Comparison of ENCODE assay signal across 8 mouse cellular contexts in genomic region chr7:35554605-35555175, GRCm38 (mm10). TPM values are rescaled to one million over a fixed set of nuclear protein-coding genes. Genes with fewer than 3 reads are reported as not detected.
DNase-seq lines count a peak whose midpoint lies in the region; ATAC-seq and TF ChIP-seq lines count a peak whose summit lies in the region.

No protein-coding gene starts in this region.

- H3K9me3 ChIP-seq in E14TG2a.4 (ENCODE audit: low read length), result no peaks in the 10 kb centered on the region
- no peaks in the 10 kb centered on the region for H3K9me3 ChIP-seq in embryonic facial prominence, embryonic 11.5 days (replicated peaks; ENCODE audit: control insufficient read depth, low read length)

- peak; percentile 51 for DNase-seq in adipocyte (ENCODE audit: low spot score)
- DNase-seq in embryonic facial prominence, embryonic 11.5 days (ENCODE audit: low spot score), result peak; percentile 33
- peak; percentile 31 for DNase-seq in heart, postnatal 4 days
- DNase-seq in layer of hippocampus, postnatal 25 days (ENCODE audit: extremely low spot score in 1 of 2, low spot score in 1 of 2), result peak; percentile 20 to 44
- DNase-seq in lung, postnatal 14 days, result peak; percentile 14
- peak; percentile 51 for DNase-seq in right cerebral cortex, adult 18-20 months
- DNase-seq in urinary bladder, postnatal 14 days (ENCODE audit: low spot score), result no peak

- H3K27ac ChIP-seq in embryonic facial prominence, embryonic 11.5 days (replicated peaks; ENCODE audit: low read depth, low read length), result peak overlapping the region; percentile 92

- TF ChIP-seq CTCF in E14TG2a.4 (conservative IDR thresholded peaks at IDR 0.05; ENCODE audit: low read length), result no peak

- 7% methylated on average over 28 of the region's 28 CpGs for WGBS in embryonic facial prominence, embryonic 11.5 days

- H3K9ac ChIP-seq in embryonic facial prominence, embryonic 11.5 days (replicated peaks; ENCODE audit: low read length), result peak overlapping the region; percentile 96

- peaks cover 30% of the 10 kb centered on the region for H3K36me3 ChIP-seq in E14TG2a.4 (ENCODE audit: insufficient read depth, low read length)
- H3K36me3 ChIP-seq in embryonic facial prominence, embryonic 11.5 days (replicated peaks; ENCODE audit: control insufficient read depth, insufficient read depth, low read depth, low read length), result no peaks in the 10 kb centered on the region

- peak overlapping the region; percentile 89 for H3K4me3 ChIP-seq in E14TG2a.4 (replicated peaks; ENCODE audit: low read length)
- peak overlapping the region; percentile 75 for H3K4me3 ChIP-seq in embryonic facial prominence, embryonic 11.5 days (ENCODE audit: low read depth, low read length)

- no peaks in the 10 kb centered on the region for H3K27me3 ChIP-seq in E14TG2a.4 (ENCODE audit: insufficient read depth, low read length)
- H3K27me3 ChIP-seq in embryonic facial prominence, embryonic 11.5 days (ENCODE audit: control insufficient read depth, insufficient read depth, low read length), result no peaks in the 10 kb centered on the region

- no peak for ATAC-seq in embryonic facial prominence, embryonic 11.5 days (replicated peaks; ENCODE audit: insufficient number of reproducible peaks, low FRiP score, low TSS enrichment, low read depth)

- peak overlapping the region; percentile 95 for H3K4me2 ChIP-seq in embryonic facial prominence, embryonic 11.5 days (ENCODE audit: low read depth, low read length)

- H3K4me1 ChIP-seq in E14TG2a.4 (replicated peaks; ENCODE audit: low read depth, low read length), result peaks cover 32% of the 10 kb centered on the region
- no peaks in the 10 kb centered on the region for H3K4me1 ChIP-seq in embryonic facial prominence, embryonic 11.5 days (ENCODE audit: control insufficient read depth, insufficient read depth, low read length)

RNA-seq across cellular contexts. Expression of gene Nudt19, which starts 1.4 kb away (rescaled TPM):
- polyA plus RNA-seq in embryonic facial prominence, embryonic 11.5 days (2014; fragmentation: Nextera tagmentation; extraction: Ambion mirVana), result 49.1 TPM in 2 replicates
- total RNA-seq in heart, postnatal 4 days (2021), result 10 to 100 TPM; 81.1 to 85.6 TPM
- total RNA-seq in layer of hippocampus, postnatal 25 days (2021), result 10 to 100 TPM; 65.8 to 73.0 TPM

RNA-seq across cellular contexts. Expression of gene Tdrd12, which starts 17.1 kb away (rescaled TPM):
- polyA plus RNA-seq in embryonic facial prominence, embryonic 11.5 days (2014; fragmentation: Nextera tagmentation; extraction: Ambion mirVana), result 0.48 TPM in 1 of 2 replicates, not detected in the other
- total RNA-seq in heart, postnatal 4 days (2021), result 1 to 10 TPM; 1.0 to 1.3 TPM
- under 1 TPM; 0.39 to 0.89 TPM for total RNA-seq in layer of hippocampus, postnatal 25 days (2021)

RNA-seq across cellular contexts. Expression of gene Rgs9bp, which starts 30.7 kb away (rescaled TPM):
- 0.07 and 0.14 TPM in 2 replicates for polyA plus RNA-seq in embryonic facial prominence, embryonic 11.5 days (2014; fragmentation: Nextera tagmentation; extraction: Ambion mirVana)
- total RNA-seq in heart, postnatal 4 days (2021), result under 1 TPM; 0.09 to 0.14 TPM
- under 1 TPM; 0.30 to 0.31 TPM for total RNA-seq in layer of hippocampus, postnatal 25 days (2021)

RNA-seq across cellular contexts. Expression of gene Ankrd27, which starts 31.4 kb away (rescaled TPM):
- 31.5 and 36.4 TPM in 2 replicates for polyA plus RNA-seq in embryonic facial prominence, embryonic 11.5 days (2014; fragmentation: Nextera tagmentation; extraction: Ambion mirVana)
- total RNA-seq in heart, postnatal 4 days (2021), result 10 to 100 TPM; 12.1 to 15.2 TPM
- 10 to 100 TPM; 31.6 to 40.0 TPM for total RNA-seq in layer of hippocampus, postnatal 25 days (2021)
